Mouse (Mus musculus) thymus, postnatal 4 days (tissue): ENCODE results near the gene Rrnad1.

Source experiments
- DNase-seq: peaks from one replicate; pipeline ENCODE4 v3.0.0; 2021

Gene Rrnad1

GRCm38 (mm10) chr3:87877730-87878129 is 52.8 kb downstream of the Rrnad1 start:
- DNase-seq, result no peak
